Mouse (Mus musculus) adrenal gland, postnatal 36 days (tissue): ENCODE data around the gene Dlg4. TPM values are rescaled to one million over a fixed set of nuclear protein-coding genes. Genes with fewer than 3 reads are reported as not detected.
A peak's percentile ranks its signal among the peaks of the same experiment; 100 is the strongest.

Source experiments
- DNase-seq, 2 experiments: peaks; one replicate each; pipeline ENCODE4 v3.0.0; 2021; ENCODE audit warnings: mixed read lengths in 1 of 2
- total RNA-seq, 2 experiments: library from RNA; stranded (reverse); gene quantifications; 2 replicates each; pipeline ENCODE4 v1.2.3; 2021

Dlg4 gene
- total RNA-seq, 2 experiments from 2014 or later, result 27.4 to 40.4 TPM

- DNase-seq, result no peak
Observed at GRCm38 (mm10) chr11:70019495-70020021, 2.8 kb downstream of the Dlg4 start.

GRCm38 (mm10) chr11:70020022-70020631, 3.4 kb downstream of the Dlg4 start:
- DNase-seq, result no peak

GRCm38 (mm10) chr11:70020731-70021263, 4.1 kb downstream of the Dlg4 start:
- DNase-seq, result peak; percentile 67 to 76

GRCm38 (mm10) chr11:70021264-70022132, 4.8 kb downstream of the Dlg4 start:
- peak; percentile 96 to 97 for DNase-seq

- peak in 1 of 2 experiments; percentile 62 for DNase-seq
Observed at GRCm38 (mm10) chr11:70023481-70024150, 6.9 kb downstream of the Dlg4 start.

DNA sequence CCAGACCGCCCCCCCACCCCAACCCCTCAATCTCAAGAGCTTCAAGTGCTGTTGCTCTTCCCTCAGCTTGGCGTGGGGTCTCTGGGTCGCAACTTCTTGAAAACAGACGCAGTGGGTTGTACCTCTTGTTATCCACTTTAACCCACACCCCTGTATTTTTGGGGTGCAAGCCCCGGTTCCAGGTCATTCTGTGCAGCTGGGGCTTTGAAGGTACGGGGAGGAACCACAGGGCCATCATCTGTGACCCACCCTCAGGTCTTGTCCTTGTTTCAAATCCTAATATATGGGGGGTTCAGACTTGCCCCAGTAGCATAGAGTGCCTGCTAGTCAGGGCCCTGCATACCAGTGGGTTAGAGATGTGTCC, 7.4 kb downstream of the Dlg4 start:
- DNase-seq, result no peak

- peak in 1 of 2 experiments; percentile 65 for DNase-seq
Observed at GRCm38 (mm10) chr11:70026689-70027088, 9.9 kb downstream of the Dlg4 start.

DNA sequence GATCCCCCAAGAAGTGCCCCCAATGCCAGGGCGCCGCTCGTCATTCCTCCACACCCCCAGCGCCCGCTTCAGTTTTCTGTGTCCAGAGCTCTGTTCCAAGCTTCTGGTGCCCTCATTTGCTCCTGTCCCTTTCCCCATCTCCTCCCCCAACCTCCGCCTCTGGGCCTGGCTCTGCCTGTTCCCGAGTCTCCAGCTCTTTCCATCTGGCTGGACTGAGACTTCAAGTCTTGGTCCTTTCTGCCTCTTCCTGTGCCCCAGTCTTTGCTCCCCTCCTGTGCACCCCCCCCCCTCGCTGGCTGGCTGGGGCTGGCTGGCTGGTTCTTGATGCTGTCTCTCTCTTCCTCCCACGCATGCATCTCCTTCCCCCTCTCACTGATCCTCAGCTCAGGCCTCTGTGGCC, 10.7 kb downstream of the Dlg4 start:
- no peak for DNase-seq

- DNase-seq, result no peak
Observed at GRCm38 (mm10) chr11:70028401-70029129, 11.8 kb downstream of the Dlg4 start.

GRCm38 (mm10) chr11:70029130-70029801, 12.5 kb downstream of the Dlg4 start:
- DNase-seq, result peak; percentile 54 to 70

DNA sequence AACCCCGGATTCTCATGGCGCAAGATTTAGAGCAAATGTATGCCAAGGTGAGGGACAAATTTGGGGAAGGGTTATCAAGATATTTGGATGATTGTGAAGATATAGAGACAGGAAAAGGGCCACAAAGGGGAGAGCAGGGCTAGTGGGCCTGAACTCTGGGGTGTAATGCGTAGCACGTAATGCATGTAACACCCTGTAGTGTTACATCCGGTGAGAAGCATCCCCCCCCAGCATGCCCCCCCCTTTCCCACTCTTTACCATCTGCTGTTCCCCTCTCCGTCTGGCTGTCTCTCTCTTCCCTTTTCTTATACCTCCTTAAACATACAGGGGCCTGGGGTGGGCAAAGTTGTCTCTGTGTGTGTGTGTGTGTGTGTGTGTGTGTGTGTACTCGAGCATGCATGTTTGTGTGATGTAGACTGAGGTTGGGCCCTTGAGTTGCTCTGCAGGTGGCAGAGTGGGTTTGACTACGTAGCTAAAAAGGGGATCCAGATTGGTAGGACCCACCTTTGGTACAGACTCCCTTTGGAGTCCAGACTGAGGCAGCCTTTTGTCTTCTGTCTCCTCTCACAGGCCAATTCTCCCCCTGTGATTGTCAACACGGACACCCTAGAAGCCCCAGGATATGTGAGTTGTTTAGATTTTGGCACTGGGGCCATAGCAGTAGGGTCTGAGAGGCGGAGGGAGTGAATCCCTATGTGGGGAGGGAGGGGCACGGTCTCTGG, 13.2 kb downstream of the Dlg4 start:
- DNase-seq, result no peak

- no peak for DNase-seq
Observed at GRCm38 (mm10) chr11:70030651-70031320, 14.0 kb downstream of the Dlg4 start.

DNA sequence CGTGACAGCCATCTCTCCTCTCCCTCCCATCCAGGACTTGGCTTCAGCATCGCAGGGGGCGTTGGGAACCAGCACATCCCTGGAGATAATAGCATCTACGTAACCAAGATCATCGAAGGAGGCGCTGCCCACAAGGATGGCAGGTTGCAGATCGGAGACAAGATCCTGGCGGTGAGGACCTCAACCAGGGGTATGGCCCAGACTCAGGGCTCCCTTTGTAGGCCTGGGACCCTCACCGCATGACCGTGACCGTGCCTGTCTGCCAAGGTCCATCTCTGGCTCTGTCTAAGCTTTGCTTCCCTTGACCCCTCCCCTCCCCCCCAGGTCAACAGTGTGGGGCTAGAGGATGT, 14.6 kb downstream of the Dlg4 start:
- DNase-seq, result no peak

- DNase-seq, result no peak
Observed at GRCm38 (mm10) chr11:70038174-70038573, 21.4 kb downstream of the Dlg4 start.

DNA sequence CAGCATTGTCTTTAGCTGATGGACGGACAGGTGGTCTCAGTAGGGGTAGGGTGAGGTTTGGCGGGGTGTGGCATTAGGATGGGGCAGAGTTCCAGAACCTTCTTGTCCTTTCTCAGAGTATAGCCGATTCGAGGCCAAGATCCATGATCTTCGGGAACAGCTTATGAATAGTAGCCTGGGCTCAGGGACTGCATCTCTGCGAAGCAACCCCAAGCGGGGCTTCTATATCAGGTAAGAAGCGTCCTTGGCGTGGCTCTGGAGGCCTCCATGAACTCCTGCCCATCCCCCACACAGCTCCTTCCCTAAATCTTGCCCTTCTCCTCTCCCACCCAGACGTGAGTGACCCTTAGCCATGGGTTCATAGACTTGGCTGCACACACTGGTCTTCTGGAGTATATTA, 22.9 kb downstream of the Dlg4 start:
- no peak for DNase-seq

GRCm38 (mm10) chr11:70040184-70040583, 23.4 kb downstream of the Dlg4 start:
- no peak for DNase-seq

DNA sequence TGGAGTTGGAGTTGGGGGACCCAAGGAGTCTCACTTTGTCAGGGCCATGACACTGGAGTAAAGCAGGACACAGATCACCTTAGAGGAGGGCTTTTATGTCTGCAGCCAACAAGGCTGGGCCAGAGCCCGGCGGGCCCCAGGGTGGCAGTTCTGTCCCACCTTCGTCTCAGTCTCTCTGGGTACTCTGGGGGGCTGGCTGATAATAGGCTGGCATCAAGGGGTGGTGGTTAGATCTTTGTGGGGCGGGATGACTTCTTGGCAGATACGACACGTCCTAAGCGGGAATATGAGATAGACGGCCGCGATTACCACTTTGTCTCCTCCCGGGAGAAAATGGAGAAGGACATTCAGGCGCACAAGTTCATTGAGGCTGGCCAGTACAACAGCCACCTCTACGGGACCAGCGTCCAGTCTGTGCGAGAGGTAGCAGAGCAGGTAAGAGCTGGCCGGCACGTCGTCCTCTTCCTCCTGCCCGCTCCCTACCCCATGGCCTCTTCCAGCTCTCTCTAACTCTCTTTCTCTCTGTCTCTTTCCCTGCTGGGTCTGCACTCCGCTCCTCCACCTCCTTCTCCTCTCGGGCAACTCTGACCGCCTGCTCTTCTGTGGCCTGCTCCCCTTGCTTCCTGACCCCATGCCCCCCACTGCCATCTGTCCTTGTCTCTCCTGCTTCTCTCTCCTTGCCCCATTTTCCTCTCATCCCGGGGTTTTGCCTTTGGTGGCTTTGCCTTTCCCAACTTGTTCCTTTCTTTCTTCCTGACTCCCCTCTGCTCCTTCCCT, 25.8 kb downstream of the Dlg4 start:
- no peak for DNase-seq

DNA sequence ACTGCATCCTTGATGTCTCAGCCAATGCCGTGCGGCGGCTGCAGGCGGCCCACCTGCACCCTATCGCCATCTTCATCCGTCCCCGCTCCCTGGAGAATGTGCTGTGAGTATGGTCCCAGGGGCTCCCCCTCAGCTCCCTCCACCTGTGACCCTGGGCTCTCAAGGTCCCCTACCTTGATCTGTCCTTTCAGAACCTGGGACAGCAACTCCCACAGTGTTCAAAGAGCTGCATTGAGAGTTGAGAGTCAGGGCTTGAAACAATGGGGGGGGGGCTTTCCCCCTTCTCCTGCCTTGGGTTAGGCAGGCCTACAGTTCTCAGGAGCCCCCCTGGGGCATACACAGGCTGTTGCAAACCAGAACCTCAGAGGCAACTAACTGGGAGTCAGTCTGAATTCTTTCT, 26.9 kb downstream of the Dlg4 start:
- no peak for DNase-seq

GRCm38 (mm10) chr11:70045435-70045834, 28.7 kb downstream of the Dlg4 start:
- DNase-seq, result no peak
